Mouse (Mus musculus) testis, adult 2 months (tissue): ENCODE measurements around the gene Coq5. TPM values are rescaled to one million over a fixed set of nuclear protein-coding genes. Genes with fewer than 3 reads are reported as not detected.
A peak's percentile ranks its signal among the peaks of the same experiment; 100 is the strongest.
"Not testable (repeated sequence)": the region's sequence is repeated elsewhere in the genome, so short reads cannot be mapped to it uniquely, and the experiment has no call there.

Source experiments
- H3K27ac ChIP-seq: fragments of 200-500 bp; 2 replicates; pipeline ENCODE4 v1.5.1; 2012; ENCODE audit warnings: low read depth, low read length; ENCODE audit not compliant: control insufficient read depth, insufficient read depth
- H3K27me3 ChIP-seq: fragments of 200-500 bp; 2 replicates; pipeline ENCODE4 v1.6.1; 2012; ENCODE audit warnings: mild to moderate bottlenecking, low read length, moderate library complexity; ENCODE audit not compliant: control insufficient read depth, insufficient read depth
- H3K36me3 ChIP-seq: fragments of 200-500 bp; 2 replicates; pipeline ENCODE4 v1.6.1; 2012; ENCODE audit warnings: mild to moderate bottlenecking, low read length; ENCODE audit not compliant: control insufficient read depth, insufficient read depth
- H3K4me1 ChIP-seq: fragments of 200-500 bp; 2 replicates; pipeline ENCODE4 v1.6.1; 2012; ENCODE audit warnings: low read length; ENCODE audit not compliant: control insufficient read depth, insufficient read depth
- H3K4me3 ChIP-seq: fragments of 200-500 bp; 2 replicates; pipeline ENCODE4 v1.5.1; 2012; ENCODE audit warnings: low read depth, mild to moderate bottlenecking, low read length, moderate library complexity, mixed read lengths; ENCODE audit not compliant: control insufficient read depth
- CTCF ChIP-seq: fragments of 200-500 bp; IDR thresholded peaks from 2 replicates; pipeline ENCODE4 v1.5.1; 2012; ENCODE audit warnings: low read depth, mild to moderate bottlenecking, inconsistent platforms, low read length, moderate library complexity; ENCODE audit not compliant: control insufficient read depth, insufficient read depth, insufficient replicate concordance
- POLR2A ChIP-seq: fragments of 200-500 bp; IDR thresholded peaks from 2 replicates; pipeline ENCODE4 v1.6.1; 2012; ENCODE audit warnings: low read depth, mild to moderate bottlenecking, inconsistent platforms, low read length, moderate library complexity; ENCODE audit not compliant: control insufficient read depth
- polyA plus RNA-seq: library from polyadenylated mRNA; depleted of rRNA; stranded (reverse); fragments of >200 nt; gene quantifications from 2 replicates; pipeline ENCODE4 v1.2.3, GENCODE M21; 2012

Gene Coq5
- polyA plus RNA-seq, 1 experiment, result 12.2 TPM

- no peak for TF ChIP-seq POLR2A
- TF ChIP-seq CTCF, result 0 out of 2 replicates have a peak, but pooled peaks have one; percentile 23
- peaks cover 5% of the 10 kb centered on the region for H3K36me3 ChIP-seq
- no peaks in the 10 kb centered on the region; the same call in 1 of the 2 replicates for H3K4me1 ChIP-seq
- H3K27me3 ChIP-seq, result no peaks in the 10 kb centered on the region
- H3K4me3 ChIP-seq, result no peak overlapping the region
- no peak overlapping the region for H3K27ac ChIP-seq
Measured at GRCm38 (mm10) chr5:115294173-115294572, 14.7 kb downstream of the Coq5 start.

GRCm38 (mm10) chr5:115296347-115296746 is 16.9 kb downstream of the Coq5 start:
- no peak for TF ChIP-seq CTCF
- no peak for TF ChIP-seq POLR2A
- no peak overlapping the region for H3K4me3 ChIP-seq
- peaks cover 6% of the 10 kb centered on the region for H3K36me3 ChIP-seq

GRCm38 (mm10) chr5:115300035-115300744 is 20.7 kb downstream of the Coq5 start:
- H3K27me3 ChIP-seq, result no peaks in the 10 kb centered on the region
- H3K4me1 ChIP-seq, result peaks cover 9% of the 10 kb centered on the region
- peaks cover 8% of the 10 kb centered on the region for H3K36me3 ChIP-seq
- TF ChIP-seq CTCF, result no peak
- TF ChIP-seq POLR2A, result no peak
- H3K4me3 ChIP-seq, result peak overlapping the region; percentile 100
- H3K27ac ChIP-seq, result peak overlapping the region; percentile 97

More at GRCm38 (mm10) chr5:115296347-115296746, 16.9 kb downstream of the Coq5 start:
- no peak overlapping the region for H3K27ac ChIP-seq
- no peaks in the 10 kb centered on the region for H3K27me3 ChIP-seq
- peaks cover 5% of the 10 kb centered on the region for H3K4me1 ChIP-seq

GRCm38 (mm10) chr5:115300792-115301614 is 21.5 kb downstream of the Coq5 start, which contains the start of gene Dynll1:
TSS of gene Dynll1 (minus strand) at chr5:115300999.
- peak; percentile 28; the same call in 1 of the 2 replicates for TF ChIP-seq CTCF
- peak; percentile 84 for TF ChIP-seq POLR2A
- H3K27ac ChIP-seq, result peak within 1 kb of the TSS; percentile 97
- peak within 1 kb of the TSS; percentile 100 for H3K4me3 ChIP-seq
- no peaks in the 10 kb centered on the region for H3K27me3 ChIP-seq
- peaks cover 9% of the 10 kb centered on the region for H3K4me1 ChIP-seq
- H3K36me3 ChIP-seq, result peaks cover 8% of the 10 kb centered on the region

GRCm38 (mm10) chr5:115301615-115302014 is 22.1 kb downstream of the Coq5 start:
- Histone ChIP-seq H3K36me3 (peaks cover 8% of the 10 kb centered on the region), H3K27ac (peak overlapping the region; percentile 73), H3K27me3 (no peaks in the 10 kb centered on the region), H3K4me1 (peaks cover 9% of the 10 kb centered on the region), H3K4me3 (peak overlapping the region; percentile 100)
- no peak for TF ChIP-seq POLR2A
- TF ChIP-seq CTCF, result no peak

- H3K4me3 ChIP-seq, result peak overlapping the region; percentile 82
- not testable (repeated sequence) for H3K36me3 ChIP-seq, H3K4me1 ChIP-seq, H3K27me3 ChIP-seq, H3K27ac ChIP-seq
Measured at GRCm38 (mm10) chr5:115302190-115302589, 22.7 kb downstream of the Coq5 start.

- H3K36me3 ChIP-seq, result no peaks in the 10 kb centered on the region; the same call in 1 of the 2 replicates
- H3K27me3 ChIP-seq, result no peaks in the 10 kb centered on the region
- H3K4me1 ChIP-seq, result no peaks in the 10 kb centered on the region; the same call in none of the 2 replicates
- H3K4me3 ChIP-seq, result peak overlapping the region; percentile 85
- TF ChIP-seq CTCF (no peak), POLR2A (no peak)
- H3K27ac ChIP-seq, result peak overlapping the region; percentile 76
Measured at GRCm38 (mm10) chr5:115312354-115312753, 32.9 kb downstream of the Coq5 start.
